12 mouse cellular contexts compared by ENCODE assay signal in genomic region chr9:65721161-65721566, GRCm38 (mm10). TPM values are rescaled to one million over a fixed set of nuclear protein-coding genes. Genes with fewer than 3 reads are reported as not detected.
DNase-seq lines count a peak whose midpoint lies in the region; ATAC-seq lines count a peak whose summit lies in the region.
"Had no signal": no experiment of that assay in that cellular context is flagged by ENCODE, and none has a peak within 500 bp of the region (broad histone marks: within the 10 kb centered on the region; RNA-seq: fewer than 3 reads in every experiment).

No protein-coding gene starts in this region.

- H3K9ac ChIP-seq in hindbrain, embryonic 13.5 days: no peak overlapping the region
- H3K9ac ChIP-seq in hindbrain, embryonic 12.5 days: no peak overlapping the region
- no peak overlapping the region for H3K9ac ChIP-seq in heart, embryonic 15.5 days
- H3K9ac ChIP-seq: liver, embryonic 14.5 days had no signal

- H3K4me3 ChIP-seq in hindbrain, embryonic 13.5 days: no peak overlapping the region
- H3K4me3 ChIP-seq in hindbrain, embryonic 12.5 days: no peak overlapping the region
- no peak overlapping the region for H3K4me3 ChIP-seq in brown adipose tissue, adult 24 weeks (ENCODE audit: insufficient read depth, low read depth, low read length)
- H3K4me3 ChIP-seq in heart, embryonic 15.5 days: no peak overlapping the region
- H3K4me3 ChIP-seq: forebrain, embryonic 10.5 days had no signal

- no peaks in the 10 kb centered on the region for H3K9me3 ChIP-seq in hindbrain, embryonic 13.5 days
- no peaks in the 10 kb centered on the region for H3K9me3 ChIP-seq in hindbrain, embryonic 12.5 days (replicated peaks)
- H3K9me3 ChIP-seq in heart, embryonic 15.5 days (replicated peaks): no peaks in the 10 kb centered on the region
- H3K9me3 ChIP-seq: forebrain, embryonic 10.5 days had no signal

- ATAC-seq in hindbrain, embryonic 13.5 days (ENCODE audit: low FRiP score): no peak
- ATAC-seq in hindbrain, embryonic 12.5 days (ENCODE audit: low FRiP score): no peak
- 0 out of 2 replicates have a peak, but pooled peaks have one; percentile 51 for ATAC-seq in heart, embryonic 15.5 days (replicated peaks; ENCODE audit: insufficient number of reproducible peaks, insufficient read depth, low FRiP score, low read depth)

- H3K36me3 ChIP-seq in hindbrain, embryonic 13.5 days: no peaks in the 10 kb centered on the region
- H3K36me3 ChIP-seq in hindbrain, embryonic 12.5 days: no peaks in the 10 kb centered on the region
- no peaks in the 10 kb centered on the region for H3K36me3 ChIP-seq in heart, embryonic 15.5 days

- no peak overlapping the region for H3K4me2 ChIP-seq in hindbrain, embryonic 13.5 days
- H3K4me2 ChIP-seq in hindbrain, embryonic 12.5 days (replicated peaks): no peak overlapping the region
- H3K4me2 ChIP-seq in heart, embryonic 15.5 days: no peak overlapping the region

- H3K27ac ChIP-seq in hindbrain, embryonic 13.5 days: peak overlapping the region; percentile 2; the same call in 1 of the 2 replicates
- no peak overlapping the region for H3K27ac ChIP-seq in hindbrain, embryonic 12.5 days
- H3K27ac ChIP-seq in brown adipose tissue, adult 24 weeks (replicated peaks; ENCODE audit: low read depth, low read length): 0 out of 2 replicates have a peak overlapping the region, but pooled peaks have one; percentile 1
- H3K27ac ChIP-seq in heart, embryonic 15.5 days: peak overlapping the region; percentile 69
- H3K27ac ChIP-seq: forebrain, embryonic 10.5 days; liver, embryonic 14.5 days had no signal

- H3K27me3 ChIP-seq in hindbrain, embryonic 13.5 days: no peaks in the 10 kb centered on the region
- no peaks in the 10 kb centered on the region for H3K27me3 ChIP-seq in hindbrain, embryonic 12.5 days
- H3K27me3 ChIP-seq in heart, embryonic 15.5 days: no peaks in the 10 kb centered on the region

- DNase-seq in kidney, postnatal 36 days: peak; percentile 35 to 64
- DNase-seq in cerebellum, postnatal 10 days: no peak
- no peak for DNase-seq in layer of hippocampus, adult 18-20 months (ENCODE audit: low spot score in 2 of 2)
- DNase-seq in right cerebral cortex, postnatal 25 days: no peak
- DNase-seq: cerebellum, adult 11-12 months; layer of hippocampus, adult 9-11 months had no signal

- 56% methylated on average over 10 of the region's 10 CpGs for WGBS in hindbrain, embryonic 13.5 days
- 48% methylated on average over 10 of the region's 10 CpGs for WGBS in hindbrain, embryonic 12.5 days
- 36% methylated on average over 10 of the region's 10 CpGs for WGBS in heart, embryonic 15.5 days

- H3K4me1 ChIP-seq in hindbrain, embryonic 13.5 days (replicated peaks): peaks cover 49% of the 10 kb centered on the region
- H3K4me1 ChIP-seq in hindbrain, embryonic 12.5 days: peaks cover 38% of the 10 kb centered on the region
- peaks cover 5% of the 10 kb centered on the region; the same call in 1 of the 2 replicates for H3K4me1 ChIP-seq in brown adipose tissue, adult 24 weeks (ENCODE audit: control insufficient read depth, insufficient read depth, insufficient read length, low read length)
- peaks cover 52% of the 10 kb centered on the region for H3K4me1 ChIP-seq in heart, embryonic 15.5 days (replicated peaks)

RNA-seq across cellular contexts. Expression of gene Oaz2, which starts 53.4 kb away (rescaled TPM):
- polyA plus RNA-seq in hindbrain, embryonic 13.5 days (2015; fragmentation: Nextera tagmentation; extraction: Ambion mirVana): 403 and 404 TPM in 2 replicates
- polyA plus RNA-seq in hindbrain, embryonic 12.5 days (2016; fragmentation: Nextera tagmentation; extraction: Ambion mirVana): 312 and 323 TPM in 2 replicates
- 52.7 and 66.3 TPM in 2 replicates for polyA plus RNA-seq in brown adipose tissue, adult 24 weeks (2012; ENCODE audit: insufficient read depth, insufficient read length, missing spikeins)
- polyA plus RNA-seq in heart, embryonic 15.5 days (2015; fragmentation: Nextera tagmentation; extraction: Ambion mirVana): 258 and 293 TPM in 2 replicates
- 100 to 1,000 TPM; 215 to 217 TPM for total RNA-seq in layer of hippocampus, adult 18-20 months (2021)

Comparison
In these comparisons a context has a peak if more than half of its experiments do, and no peak if none do; other contexts are left out.
1. DNase-seq: peak in kidney, postnatal 36 days (2 of 2); none in cerebellum, postnatal 10 days (0 of 2), layer of hippocampus, adult 18-20 months (0 of 2) and right cerebral cortex, postnatal 25 days (single experiment).